Mouse (Mus musculus): ENCODE results near the gene Sv2c. TPM values are rescaled to one million over a fixed set of nuclear protein-coding genes. Genes with fewer than 3 reads are reported as not detected.
A peak's percentile ranks its signal among the peaks of the same experiment; 100 is the strongest.
"Not testable (repeated sequence)": the region's sequence is repeated elsewhere in the genome, so short reads cannot be mapped to it uniquely, and the experiment has no call there.

Gene Sv2c
- total RNA-seq, 2 experiments from 2014 or later: 0.16 to 0.25 TPM

DNA sequence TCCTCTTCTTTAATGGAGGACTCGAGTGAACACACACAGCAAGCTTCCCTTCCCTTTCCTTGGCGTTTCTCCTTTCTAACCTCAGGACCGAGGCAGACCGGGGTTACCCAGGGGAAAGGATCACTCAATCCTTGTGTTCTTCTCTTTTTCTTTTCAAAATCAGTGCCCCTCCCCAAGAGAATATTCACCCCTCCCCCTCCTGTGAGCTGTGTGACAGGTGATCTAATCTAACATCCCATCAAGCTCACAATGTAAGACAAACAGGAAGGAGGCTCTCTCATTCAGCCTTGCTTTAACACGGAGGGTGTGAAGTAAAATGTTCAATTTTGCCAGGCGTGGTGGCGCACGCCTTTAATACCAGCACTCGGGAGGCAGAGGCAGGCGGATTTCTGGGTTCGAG, 158.3 kb downstream of the Sv2c start:
- intact Hi-C loops (cut with DNase I): no loop called here

DNA sequence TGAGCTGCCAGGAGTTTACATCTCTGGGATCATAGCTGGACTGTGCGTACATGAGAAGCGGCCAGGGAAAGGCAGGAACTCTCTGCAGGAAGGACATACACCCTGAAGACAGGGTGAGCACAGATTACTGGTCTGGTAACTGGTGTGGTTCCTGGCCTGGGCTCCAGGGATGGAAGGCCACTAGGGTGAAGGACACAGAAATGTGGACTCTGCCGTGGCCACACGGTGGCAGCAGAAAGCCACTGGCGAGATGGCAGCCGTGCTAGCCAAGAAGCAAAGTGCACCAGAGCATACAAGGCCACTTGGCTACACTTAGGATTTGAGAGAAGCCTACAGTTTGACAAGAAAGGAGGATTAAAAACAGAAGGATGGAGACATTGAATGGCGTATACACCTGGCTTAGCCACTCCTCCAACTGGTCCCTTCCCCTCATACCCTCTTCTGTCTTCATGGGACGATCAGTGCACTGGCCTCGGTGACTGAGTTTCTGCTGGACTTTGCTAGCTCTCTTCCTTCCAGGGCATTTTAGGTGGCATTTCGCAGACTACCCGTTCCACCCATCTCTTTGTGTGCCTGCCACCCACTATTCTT, 158.9 kb downstream of the Sv2c start:
- peak; percentile 66 to 71 for DNase-seq
- intact Hi-C loops (cut with DNase I): no loop called here

More for the DNA sequence above, 158.3 kb downstream of the Sv2c start:
- DNase-seq: no peak

DNA sequence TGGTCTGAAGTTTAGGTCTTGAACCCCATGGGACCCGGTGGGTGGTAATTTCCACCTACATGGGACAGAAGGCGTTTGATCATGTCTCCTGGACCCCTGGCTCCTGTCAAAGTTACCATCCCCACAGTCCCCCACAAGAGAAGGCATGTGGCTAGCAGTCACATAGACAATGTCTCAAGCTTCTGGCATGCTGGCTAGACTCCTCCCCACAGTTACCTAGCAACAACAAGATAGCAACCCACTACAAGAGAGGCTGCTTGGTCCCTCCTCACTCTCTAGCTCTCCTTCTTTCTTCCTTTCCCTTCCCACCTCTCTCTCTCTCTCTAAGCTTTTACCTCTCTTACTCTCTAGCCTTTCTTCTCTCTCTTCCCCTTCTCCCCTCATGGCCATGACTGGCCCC, 164.3 kb downstream of the Sv2c start:
- DNase-seq; intact Hi-C loops (cut with DNase I): not testable (repeated sequence)

DNA sequence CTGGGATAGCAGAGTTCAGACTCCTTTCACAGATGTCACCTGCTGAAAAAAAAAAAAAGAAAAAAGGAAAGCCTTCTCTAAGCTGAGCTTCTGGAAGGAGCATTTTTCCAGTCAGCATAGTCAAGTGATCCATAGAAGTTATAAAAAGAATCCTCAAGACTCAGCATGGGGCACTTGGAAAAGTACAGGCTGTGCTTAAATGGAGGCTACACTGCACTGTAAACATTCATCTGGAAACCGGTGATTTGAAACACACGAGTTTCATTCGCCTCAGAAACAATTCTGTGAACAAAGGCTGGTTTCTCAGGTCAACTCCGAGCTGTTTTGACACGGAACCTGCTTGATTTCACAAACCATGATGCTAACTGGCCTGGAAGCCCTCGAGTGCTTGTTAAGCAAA, 165.6 kb downstream of the Sv2c start:
- no peak for DNase-seq
- intact Hi-C loops (cut with DNase I): no loop called here

DNA sequence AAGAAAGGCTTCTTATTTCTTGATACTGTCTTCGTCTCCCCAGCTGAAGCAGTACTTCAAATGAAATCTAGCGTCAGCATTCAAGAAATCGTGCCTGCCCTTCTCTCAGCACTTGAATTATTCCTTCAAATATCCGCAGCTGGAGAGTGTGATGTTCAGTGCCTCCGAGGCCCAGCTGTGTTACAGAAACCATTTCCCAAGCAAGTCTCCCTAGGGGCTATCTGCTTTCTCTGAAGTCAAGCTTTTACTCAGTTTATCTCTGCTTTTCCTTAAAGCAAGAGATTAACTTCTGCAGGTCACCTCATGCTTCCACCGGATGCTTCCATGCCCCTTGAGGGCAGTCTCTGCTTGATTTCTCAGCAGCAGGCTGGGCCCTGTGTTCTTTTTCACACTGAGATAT, 166.8 kb downstream of the Sv2c start:
- DNase-seq: no peak
- intact Hi-C loops (cut with DNase I): no loop called here

DNA sequence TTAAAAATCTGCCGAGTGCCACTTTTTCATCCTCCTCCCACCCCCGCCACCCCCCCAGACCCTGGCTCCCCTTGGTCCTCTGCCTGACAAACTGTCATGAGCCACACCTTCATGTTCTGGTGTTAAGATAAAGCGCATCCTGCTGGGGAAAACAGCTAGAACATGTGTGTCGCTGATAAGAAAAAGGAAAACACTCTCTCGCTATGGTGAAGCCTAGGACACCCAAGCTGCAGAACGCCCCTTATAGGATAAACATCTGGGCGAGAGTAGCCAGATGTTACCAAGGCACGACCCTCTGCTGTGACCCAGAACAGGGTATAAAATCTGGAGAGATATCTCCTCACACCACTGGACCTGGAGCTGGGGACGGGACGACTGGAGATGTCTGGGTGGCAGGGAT, 167.2 kb downstream of the Sv2c start:
- intact Hi-C loops (cut with DNase I): no loop called here
- DNase-seq: no peak

DNA sequence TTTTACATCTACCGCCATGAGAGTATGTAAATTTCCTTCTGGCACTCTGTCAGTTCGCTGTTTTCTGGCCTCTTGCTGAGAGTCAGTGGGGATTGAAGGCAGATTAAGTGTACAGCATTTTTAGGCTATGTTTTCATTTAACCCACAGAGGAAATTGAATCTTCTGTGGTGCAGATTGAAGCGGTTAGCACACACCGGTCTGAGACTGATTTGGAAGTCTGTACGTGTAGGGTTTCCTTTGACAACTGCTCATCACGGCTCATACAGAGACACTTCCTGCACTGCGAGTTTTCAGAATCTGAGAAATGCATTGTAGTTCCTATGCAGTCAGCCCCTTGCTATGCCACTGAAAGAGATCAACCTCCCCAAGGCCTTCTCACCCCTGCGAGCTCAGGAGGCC, 168.2 kb downstream of the Sv2c start:
- intact Hi-C loops (cut with DNase I): no loop called here
- no peak for DNase-seq

DNA sequence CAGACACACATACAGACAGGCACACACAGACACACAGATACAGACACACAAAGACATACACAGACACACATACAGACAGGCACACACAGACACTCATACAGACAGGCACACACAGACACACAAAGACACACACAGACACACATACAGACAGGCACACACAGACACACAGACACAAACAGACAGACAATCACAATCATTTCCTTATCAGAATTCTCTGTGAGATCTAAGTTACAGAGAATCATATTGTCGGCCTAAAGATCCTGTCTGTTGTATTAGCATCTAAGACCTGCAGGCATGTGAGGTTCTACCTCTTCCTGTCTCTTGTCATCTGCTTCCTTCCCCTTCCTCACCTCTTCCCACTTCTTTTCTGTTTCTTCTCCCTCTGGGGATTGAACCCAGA, 168.7 kb downstream of the Sv2c start:
- DNase-seq: no peak
- intact Hi-C loops (cut with DNase I): no loop called here

DNA sequence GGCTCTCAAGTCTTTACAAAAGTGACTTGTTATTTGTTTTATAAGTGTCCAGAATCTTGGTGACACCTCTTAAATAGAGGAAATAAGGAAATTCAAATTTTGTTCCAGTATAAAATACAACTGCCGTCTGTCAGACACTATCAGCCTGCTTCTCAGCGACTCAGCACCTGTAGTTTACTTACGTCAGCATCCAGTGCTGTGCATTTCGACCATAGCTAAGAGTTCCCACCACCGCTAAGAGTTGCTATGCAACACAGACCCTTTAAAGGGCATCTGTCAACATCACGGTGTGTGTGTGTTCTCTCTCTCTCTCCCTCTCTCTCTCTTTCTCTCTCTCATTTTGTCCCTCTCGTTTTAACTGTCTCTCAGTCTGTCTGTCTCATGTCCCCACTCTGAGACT, 170.5 kb downstream of the Sv2c start:
- no peak for DNase-seq
- intact Hi-C loops (cut with DNase I): no loop called here

DNA sequence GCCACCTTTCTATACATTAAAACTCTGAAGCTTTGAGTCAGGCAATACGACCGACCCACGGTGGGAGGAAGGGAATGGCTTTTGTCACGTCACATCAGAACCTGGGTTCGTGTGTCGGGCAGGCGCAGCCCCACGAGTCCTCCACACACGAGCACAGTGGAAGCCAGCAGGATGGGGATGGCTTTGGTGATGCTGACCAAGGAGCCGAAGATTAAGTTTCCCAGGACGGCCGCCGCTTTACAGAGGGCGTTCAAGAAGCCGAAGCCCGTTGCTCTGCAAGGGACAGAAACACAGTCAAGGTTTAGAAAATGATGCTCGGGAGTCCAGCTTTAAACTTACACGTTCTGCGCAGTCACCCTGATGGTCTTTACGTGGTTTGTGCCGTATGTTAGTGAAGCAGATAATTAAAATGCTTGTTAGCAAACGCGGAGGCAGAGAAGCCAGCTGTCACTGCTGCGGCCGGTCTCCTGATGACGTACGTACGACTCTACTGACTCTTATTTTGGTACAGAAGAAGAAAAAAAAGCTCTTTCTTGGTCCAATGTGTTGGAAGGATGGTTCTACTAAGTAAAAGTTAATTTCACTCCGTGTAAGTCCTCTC, 171.1 kb downstream of the Sv2c start:
- intact Hi-C loops (cut with DNase I): no loop called here
- DNase-seq: peak; percentile 21 to 46

DNA sequence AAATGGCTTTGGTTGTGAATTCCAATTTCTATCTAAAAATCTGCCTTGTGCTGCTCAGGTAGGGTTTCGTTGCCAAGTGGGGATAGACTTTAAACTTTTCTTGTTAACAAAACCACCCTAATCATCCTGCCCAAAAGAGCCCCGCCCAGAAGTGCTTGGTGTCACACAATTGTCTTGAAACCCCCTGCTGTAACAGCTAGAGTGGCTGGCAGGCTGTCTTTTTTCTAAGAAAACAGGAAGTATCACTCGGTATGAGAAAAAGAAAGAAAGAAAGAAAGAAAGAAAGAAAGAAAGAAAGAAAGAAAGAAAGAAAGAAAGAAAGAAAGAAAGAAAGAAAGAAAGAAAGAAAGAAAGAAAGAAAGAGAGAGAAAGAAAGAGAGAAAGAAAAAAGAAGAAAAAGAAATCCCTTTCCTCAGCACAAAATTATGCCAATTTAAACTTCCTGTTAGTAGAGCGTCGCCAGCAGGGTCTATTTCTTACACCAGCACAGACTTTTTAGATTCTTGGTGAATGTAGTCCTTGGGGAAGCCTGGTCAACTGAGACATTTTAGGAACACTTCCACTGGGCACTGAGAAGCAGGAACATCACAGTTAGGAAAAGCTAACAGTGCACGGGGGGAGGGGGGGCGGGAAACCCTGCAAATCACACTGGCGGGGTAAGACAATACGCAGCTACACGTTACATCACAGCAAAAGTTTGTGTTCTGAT, 171.7 kb downstream of the Sv2c start:
- intact Hi-C loops (cut with DNase I): no loop called here

DNA sequence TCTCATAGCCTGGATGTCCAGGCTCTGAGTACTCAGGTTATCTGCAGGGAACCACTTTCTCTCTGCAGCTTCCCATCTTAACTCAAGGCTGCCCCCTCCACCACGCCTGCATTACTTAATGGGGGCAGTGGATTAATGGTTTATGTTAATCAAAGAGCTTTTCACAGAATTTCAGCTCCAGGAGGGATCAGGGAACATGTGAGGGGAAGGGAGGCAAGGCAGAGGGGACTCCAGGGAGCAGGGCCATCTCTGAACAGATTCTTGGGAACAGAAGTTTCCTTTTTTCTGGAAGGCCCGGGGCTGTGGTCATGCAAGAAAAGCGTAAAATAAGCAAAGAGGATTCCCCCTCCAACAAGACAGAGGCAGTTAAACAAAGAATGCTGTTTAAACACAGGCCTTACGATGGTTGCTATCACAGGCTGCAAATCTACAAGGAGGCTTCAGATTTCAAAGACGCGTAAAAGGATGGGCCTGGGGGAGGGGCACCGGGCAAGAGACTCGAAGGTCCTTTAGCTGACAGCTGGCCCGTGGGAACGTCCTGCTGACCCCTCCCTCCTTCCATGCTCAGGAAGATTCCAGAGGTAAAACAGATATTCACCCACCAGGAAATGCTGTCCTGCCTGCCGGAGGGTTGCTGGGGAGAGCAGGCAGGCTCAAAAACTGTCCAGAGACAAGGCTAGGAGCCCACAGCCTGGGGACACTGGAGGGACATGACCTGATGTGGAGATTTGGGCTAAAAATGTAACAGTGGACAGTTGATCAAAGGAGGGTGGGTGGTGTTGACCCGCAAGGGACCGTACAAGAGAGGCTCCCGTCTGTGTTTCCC, 172.5 kb downstream of the Sv2c start:
- intact Hi-C loops (cut with DNase I): loop anchor here (10.0 kb wide), 1 partner anchor 185 kb away; no protein-coding TSS in a partner anchor
- DNase-seq: no peak

More for the DNA sequence above, 171.7 kb downstream of the Sv2c start:
- DNase-seq: no peak

DNA sequence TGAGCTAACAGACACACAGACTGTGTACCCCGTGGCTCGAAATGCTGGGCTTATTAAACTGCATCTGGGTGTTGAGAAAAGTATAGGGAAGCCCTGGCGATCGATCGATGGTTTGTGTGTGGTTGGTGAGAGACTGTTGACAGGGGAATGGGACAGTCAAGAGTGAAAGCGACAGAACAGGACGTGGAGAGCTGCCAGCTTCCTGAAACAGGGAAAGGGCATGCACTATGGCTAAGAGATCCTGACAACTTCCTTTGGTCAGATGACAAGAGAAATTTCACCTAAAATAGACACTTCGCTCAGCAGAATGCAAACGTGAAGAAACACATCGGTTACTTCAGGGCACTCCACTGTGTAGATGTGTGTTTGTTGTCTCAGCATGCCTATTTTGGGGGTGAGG, 175.2 kb downstream of the Sv2c start:
- intact Hi-C loops (cut with DNase I): loop anchor here (10.0 kb wide), 1 partner anchor 182 kb away; no protein-coding TSS in a partner anchor
- DNase-seq: peak; percentile 25 to 29

DNA sequence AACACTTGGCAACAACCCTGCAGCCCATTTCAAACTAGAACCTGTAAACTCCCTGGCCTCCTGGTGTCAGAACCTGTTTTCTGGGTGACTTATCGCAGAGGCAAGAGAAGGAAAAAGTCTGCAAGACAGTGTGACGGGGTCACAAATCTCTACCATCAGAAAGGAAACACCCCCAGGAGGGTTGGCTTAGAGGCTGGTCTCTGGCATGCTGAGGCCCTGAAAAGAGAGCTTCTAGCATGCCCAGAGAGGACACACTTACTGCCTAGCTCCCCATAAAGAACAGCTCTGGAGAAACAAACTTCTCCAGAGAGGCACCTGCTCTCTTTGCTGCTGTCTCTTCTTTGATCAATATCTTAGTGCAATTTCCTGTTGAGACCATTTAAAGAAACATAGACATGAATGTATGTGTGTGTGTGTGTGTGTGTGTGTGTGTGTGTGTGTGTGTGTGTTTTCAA, 176.0 kb downstream of the Sv2c start:
- DNase-seq: no peak
- intact Hi-C loops (cut with DNase I): loop anchor here (10.0 kb wide), 1 partner anchor 182 kb away; no protein-coding TSS in a partner anchor

DNA sequence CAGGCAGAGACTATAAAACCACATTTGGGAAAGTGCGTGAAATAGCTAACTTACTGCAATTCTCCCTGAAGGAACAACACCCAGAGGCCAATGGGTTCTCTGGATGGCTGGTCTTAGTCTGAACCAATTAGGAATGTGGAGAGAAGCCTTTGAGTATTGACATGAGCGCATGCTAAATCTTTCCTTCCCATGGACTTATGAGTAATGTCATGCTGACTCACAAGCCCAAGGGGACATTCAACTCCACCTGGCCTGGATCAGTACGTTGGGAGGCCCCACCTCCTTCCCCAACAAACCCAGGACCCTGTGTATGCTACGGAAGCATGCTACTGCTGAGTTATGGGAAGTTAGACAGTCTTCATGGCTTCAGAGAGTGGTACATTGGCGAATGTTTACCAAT, 177.2 kb downstream of the Sv2c start:
- DNase-seq: no peak
- intact Hi-C loops (cut with DNase I): loop anchor here (10.0 kb wide), 1 partner anchor 180 kb away; no protein-coding TSS in a partner anchor

DNA sequence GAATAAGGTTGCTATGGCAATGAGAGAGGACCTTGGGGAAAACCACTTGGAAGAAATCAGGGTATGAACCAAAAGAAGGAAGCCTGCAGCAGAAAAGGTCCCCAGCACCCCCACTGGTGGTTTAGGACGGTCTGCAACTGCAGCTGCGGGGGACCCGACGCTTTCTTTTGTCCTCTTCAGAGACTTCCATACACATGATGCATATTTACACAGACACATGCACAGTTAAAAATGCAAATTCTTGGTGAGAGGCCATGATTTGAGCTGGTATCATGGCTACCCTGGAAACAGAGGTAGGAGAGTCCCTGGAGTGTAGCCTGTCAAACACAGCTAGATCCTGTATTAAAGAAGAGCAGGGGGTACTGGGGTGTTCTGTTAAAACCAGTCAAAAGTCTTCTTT, 178.7 kb downstream of the Sv2c start:
- intact Hi-C loops (cut with DNase I): loop anchor here (10.0 kb wide), 1 partner anchor 179 kb away; no protein-coding TSS in a partner anchor
- no peak for DNase-seq

DNA sequence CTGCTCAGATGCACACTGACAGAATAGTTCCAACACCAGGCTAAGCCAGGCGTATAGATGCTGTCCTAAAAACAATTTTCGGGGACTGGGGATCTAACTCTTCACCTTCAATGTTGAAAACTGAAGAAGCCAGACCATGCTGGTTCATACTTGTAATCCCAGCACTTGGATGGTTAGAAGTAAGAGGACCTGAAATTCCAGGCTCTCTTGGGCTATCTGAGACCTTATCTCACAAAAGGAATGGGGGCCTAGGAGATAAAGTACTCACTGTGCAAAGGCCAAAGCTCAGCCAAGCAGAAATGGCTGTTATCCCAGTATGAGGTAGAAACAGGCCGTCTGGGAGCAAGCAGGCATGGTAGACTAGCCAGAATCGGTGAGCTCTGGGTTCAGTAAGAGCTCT, 180.1 kb downstream of the Sv2c start:
- intact Hi-C loops (cut with DNase I): loop anchor here (10.0 kb wide), 1 partner anchor 177 kb away; no protein-coding TSS in a partner anchor
- no peak for DNase-seq

DNA sequence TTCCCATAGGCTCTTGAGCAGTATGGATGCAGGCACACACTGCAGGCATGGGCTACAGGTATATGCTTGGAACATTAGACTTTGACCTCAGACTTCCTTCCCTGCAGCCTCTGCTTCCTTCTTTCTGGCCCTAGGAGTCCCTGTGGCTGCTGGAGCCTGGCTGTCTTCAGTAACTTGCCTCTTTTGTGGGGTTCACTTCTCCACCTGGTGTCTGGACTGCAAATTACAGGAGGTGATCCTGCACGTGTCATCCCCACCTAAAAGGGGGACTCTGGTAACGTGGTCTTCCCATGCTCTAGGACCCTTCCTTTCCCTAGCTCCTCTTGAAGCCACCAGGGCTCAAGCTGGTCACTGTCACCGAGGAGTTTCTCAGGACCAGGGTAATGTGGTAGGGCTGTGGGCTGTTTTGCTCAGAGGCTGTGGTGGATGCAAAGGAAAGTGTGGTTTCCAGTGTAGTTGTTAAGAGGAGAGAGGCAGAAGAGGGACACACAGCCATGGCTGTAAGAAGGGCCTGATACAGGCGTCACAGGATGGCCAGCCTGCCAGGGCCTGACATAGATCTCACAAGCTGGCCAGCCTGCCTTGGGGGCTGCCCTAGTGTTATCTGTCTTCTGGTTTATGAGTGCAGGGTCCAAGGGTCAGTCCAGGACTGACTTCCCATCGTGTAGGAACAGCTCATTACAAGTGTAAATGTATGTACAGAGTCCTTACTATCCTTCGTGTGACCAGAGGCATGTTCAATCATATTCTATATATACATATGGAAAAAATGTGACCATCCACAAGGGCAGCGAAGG, 181.1 kb downstream of the Sv2c start:
- intact Hi-C loops (cut with DNase I): loop anchor here (10.0 kb wide), 1 partner anchor 176 kb away; no protein-coding TSS in a partner anchor
- DNase-seq: no peak

DNA sequence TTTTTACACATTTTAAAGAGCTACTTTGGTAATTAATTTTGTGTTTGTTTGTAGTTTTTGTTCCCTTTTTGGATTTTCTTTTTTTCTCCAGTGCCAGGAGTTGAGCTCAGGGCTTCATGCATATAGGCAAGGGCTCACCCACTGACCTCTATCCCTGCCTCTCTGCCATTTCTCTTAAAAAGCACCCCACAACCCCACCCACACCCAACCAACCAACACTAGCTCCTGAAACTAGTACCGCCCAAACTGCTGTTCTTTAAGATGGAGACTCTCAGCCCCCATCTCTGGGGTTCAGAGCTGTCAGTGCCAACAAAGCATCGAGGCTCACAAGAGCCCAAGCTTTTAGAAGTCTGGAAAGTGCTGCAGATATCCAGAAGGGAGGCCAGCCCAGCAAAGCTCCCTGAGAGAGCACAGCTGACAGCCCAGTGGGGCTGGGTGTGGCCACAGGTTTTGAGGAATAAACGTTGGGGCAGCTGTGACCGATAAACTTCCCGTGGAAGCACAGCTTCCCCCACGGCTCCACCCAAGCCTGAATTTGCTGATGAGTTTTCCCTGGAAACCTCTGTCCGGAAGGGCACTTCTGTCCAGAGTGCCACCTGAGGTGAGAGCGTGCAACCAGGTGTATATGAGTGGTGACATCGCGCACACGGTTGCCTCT, 181.8 kb downstream of the Sv2c start:
- intact Hi-C loops (cut with DNase I): loop anchor here (10.0 kb wide), 1 partner anchor 176 kb away; no protein-coding TSS in a partner anchor
- DNase-seq: no peak

Data from heart, postnatal 36 days (tissue).